Mouse (Mus musculus) stomach, postnatal 0 days (tissue): ENCODE results near the gene 4632433K11Rik. TPM values are rescaled to one million over a fixed set of nuclear protein-coding genes. Genes with fewer than 3 reads are reported as not detected.

Experiments
- ATAC-seq: fragments of 200-750 bp; cut with Nextera tagmentation; 2 replicates; pipeline ENCODE4 v1.8.0; 2017; ENCODE audit not compliant: low FRiP score, low TSS enrichment
- DNase-seq: peaks from one replicate; pipeline ENCODE4 v3.0.0-alpha.2; 2016; ENCODE audit warnings: low spot score
- H3K27ac ChIP-seq: fragments of 300-500 bp; sonication (generic); replicated peaks from 2 replicates; pipeline ENCODE4 v1.5.1; 2014; ENCODE audit warnings: mild to moderate bottlenecking, control low read depth
- H3K27me3 ChIP-seq: fragments of 300-500 bp; sonication (generic); 2 replicates; pipeline ENCODE4 v1.6.1; 2014; ENCODE audit warnings: low read length; ENCODE audit not compliant: control insufficient read depth, insufficient read depth
- H3K36me3 ChIP-seq: fragments of 300-500 bp; sonication (generic); 2 replicates; pipeline ENCODE4 v1.6.1; 2014; ENCODE audit warnings: low read length, mixed read lengths; ENCODE audit not compliant: control insufficient read depth, insufficient read depth
- H3K4me1 ChIP-seq: fragments of 300-500 bp; sonication (generic); replicated peaks from 2 replicates; pipeline ENCODE4 v1.6.1; 2014; ENCODE audit warnings: antibody characterized with exemption; ENCODE audit not compliant: control insufficient read depth, insufficient read depth
- H3K4me2 ChIP-seq: fragments of 300-500 bp; sonication (generic); replicated peaks from 2 replicates; pipeline ENCODE4 v1.6.1; 2014; ENCODE audit warnings: low read depth, mild to moderate bottlenecking, control low read depth, moderate library complexity
- H3K4me3 ChIP-seq: fragments of 300-500 bp; sonication (generic); 2 replicates; pipeline ENCODE4 v1.5.1; 2014; ENCODE audit warnings: low read depth, low read length, control low read depth
- H3K9ac ChIP-seq: fragments of 300-500 bp; sonication (generic); 2 replicates; pipeline ENCODE4 v1.6.1; 2014; ENCODE audit warnings: mild to moderate bottlenecking, low read length, control low read depth, mixed read lengths
- H3K9me3 ChIP-seq: fragments of 300-500 bp; sonication (generic); 2 replicates; pipeline ENCODE4 v1.6.1; 2016; ENCODE audit warnings: low read length; ENCODE audit not compliant: control insufficient read depth
- CTCF ChIP-seq: IDR thresholded peaks from 2 replicates; pipeline ENCODE4 v1.5.1; 2016; ENCODE audit warnings: antibody characterized with exemption, low read depth, mild to moderate bottlenecking, moderate library complexity
- EP300 ChIP-seq: optimal IDR thresholded peaks from 2 replicates; pipeline ENCODE3; 2016; ENCODE audit warnings: antibody characterized with exemption
- WGBS: fragments of 180-500 bp; shearing (Covaris S2); extraction: QIAGEN DNeasy Blood & Tissue Kit; methylation state at CpG from one replicate; pipeline ENCODE4 v1.1.7; 2014; 5-methylcytosine and 5-hydroxymethylcytosine counted together
- polyA plus RNA-seq: library from polyadenylated mRNA; unstranded; fragments of >200 nt; fragmentation: Nextera tagmentation; extraction: Ambion mirVana; gene quantifications from 2 replicates; pipeline ENCODE4 v1.2.1, GENCODE M21; 2015

Gene 4632433K11Rik
- polyA plus RNA-seq, 1 experiment from 2014 or later, result not detected

GRCm38 (mm10) chr7:5081939-5082338 lies 48.0 kb downstream of the 4632433K11Rik start:
- ATAC-seq, result peak; percentile 59
- Histone ChIP-seq H3K4me2 (peak overlapping the region; percentile 85), H3K27me3 (no peaks in the 10 kb centered on the region), H3K9me3 (no peaks in the 10 kb centered on the region), H3K4me3 (no peak overlapping the region), H3K9ac (no peak overlapping the region), H3K4me1 (0 out of 2 replicates have a peak, but pooled peaks cover 2% of the 10 kb centered on the region), H3K27ac (peak overlapping the region; percentile 49), H3K36me3 (peaks cover 11% of the 10 kb centered on the region)
- TF ChIP-seq CTCF, result no peak
- TF ChIP-seq EP300, result no peak
- WGBS, result 72% methylated on average over 2 of the region's 2 CpGs
- peak; percentile 57 for DNase-seq

- 83% methylated on average over 18 of the region's 18 CpGs for WGBS
- H3K36me3 ChIP-seq, result peaks cover 6% of the 10 kb centered on the region; the same call in 1 of the 2 replicates
- no peak overlapping the region for H3K27ac ChIP-seq
- H3K4me2 ChIP-seq, result no peak overlapping the region
- H3K9me3 ChIP-seq, result no peaks in the 10 kb centered on the region
- H3K4me1 ChIP-seq, result 0 out of 2 replicates have a peak, but pooled peaks cover 2% of the 10 kb centered on the region
- ATAC-seq, result no peak
- no peak overlapping the region for H3K4me3 ChIP-seq
- H3K9ac ChIP-seq, result 0 out of 2 replicates have a peak overlapping the region, but pooled peaks have one; percentile 4
- no peak for TF ChIP-seq CTCF
- TF ChIP-seq EP300, result no peak
- H3K27me3 ChIP-seq, result no peaks in the 10 kb centered on the region
- DNase-seq, result no peak
Measured at GRCm38 (mm10) chr7:5083325-5084105, 49.6 kb downstream of the 4632433K11Rik start.

Other genes starting within 250 kb of the 4632433K11Rik start
- gene Tmem238, start 244.5 kb upstream of the 4632433K11Rik start, polyA plus RNA-seq, result 69.0 and 70.7 TPM in 2 replicates
- 322 and 359 TPM in 2 replicates for gene Rpl28, start 241.2 kb upstream of the 4632433K11Rik start, polyA plus RNA-seq
- gene Ube2s, start 221.5 kb upstream of the 4632433K11Rik start, polyA plus RNA-seq, result 95.5 and 111 TPM in 2 replicates
- gene Shisa7, start 189.4 kb upstream of the 4632433K11Rik start, polyA plus RNA-seq, result 0.15 and 0.16 TPM in 2 replicates
- gene Isoc2b, start 163.9 kb upstream of the 4632433K11Rik start, polyA plus RNA-seq, result 17.5 and 21.7 TPM in 2 replicates
- 0.56 and 0.67 TPM in 2 replicates for gene Isoc2a, start 157.0 kb upstream of the 4632433K11Rik start, polyA plus RNA-seq
- gene Gm36210, start 127.6 kb upstream of the 4632433K11Rik start, polyA plus RNA-seq, result not detected in 2 replicates
- 1.8 and 1.9 TPM in 2 replicates for gene Zfp628, start 118.9 kb upstream of the 4632433K11Rik start, polyA plus RNA-seq
- 2.3 and 2.5 TPM in 2 replicates for gene Nat14, start 112.1 kb upstream of the 4632433K11Rik start, polyA plus RNA-seq
- 1.3 and 1.9 TPM in 2 replicates for gene Ssc5d, start 108.3 kb upstream of the 4632433K11Rik start, polyA plus RNA-seq
- 0.15 TPM in 1 of 2 replicates, not detected in the other for gene Sbk2, start 69.7 kb upstream of the 4632433K11Rik start, polyA plus RNA-seq
- gene Sbk3, start 63.0 kb upstream of the 4632433K11Rik start, polyA plus RNA-seq, result 0.04 TPM in 1 of 2 replicates, not detected in the other
- 10.9 and 15.0 TPM in 2 replicates for gene Zfp579, start 38.0 kb upstream of the 4632433K11Rik start, polyA plus RNA-seq
- 14.0 and 16.3 TPM in 2 replicates for gene Zfp524, start 19.7 kb upstream of the 4632433K11Rik start, polyA plus RNA-seq
- gene Fiz1, start 19.4 kb upstream of the 4632433K11Rik start, polyA plus RNA-seq, result 14.9 and 17.8 TPM in 2 replicates
- 3.3 and 3.7 TPM in 2 replicates for gene Gm44973, start 18.6 kb upstream of the 4632433K11Rik start, polyA plus RNA-seq
- 2.2 and 2.3 TPM in 2 replicates for gene Zfp865, start 13.7 kb upstream of the 4632433K11Rik start, polyA plus RNA-seq
- 13.6 and 14.6 TPM in 2 replicates for gene Ccdc106, start 13.6 kb upstream of the 4632433K11Rik start, polyA plus RNA-seq
- 4.1 and 4.3 TPM in 2 replicates for gene Zfp784, start 4.3 kb downstream of the 4632433K11Rik start, polyA plus RNA-seq
- 21.0 and 21.6 TPM in 2 replicates for gene Zfp580, start 17.4 kb downstream of the 4632433K11Rik start, polyA plus RNA-seq
- 49.2 and 50.1 TPM in 2 replicates for gene U2af2, start 28.0 kb downstream of the 4632433K11Rik start, polyA plus RNA-seq
- 41.0 and 44.5 TPM in 2 replicates for gene Epn1, start 46.1 kb downstream of the 4632433K11Rik start, polyA plus RNA-seq
- not detected in 2 replicates for gene Rfpl4, start 82.8 kb downstream of the 4632433K11Rik start, polyA plus RNA-seq
- 0.35 and 0.50 TPM in 2 replicates for gene Rasl2-9, start 91.8 kb downstream of the 4632433K11Rik start, polyA plus RNA-seq
- 0.01 TPM in 1 of 2 replicates, not detected in the other for gene Vmn1r55, start 115.6 kb downstream of the 4632433K11Rik start, polyA plus RNA-seq
- gene Vmn1r56, start 162.6 kb downstream of the 4632433K11Rik start, polyA plus RNA-seq, result not detected in 2 replicates
- not detected in 2 replicates for gene Vmn1r57, start 184.4 kb downstream of the 4632433K11Rik start, polyA plus RNA-seq